Mouse (Mus musculus): ENCODE results near the gene Uggt2. TPM values are rescaled to one million over a fixed set of nuclear protein-coding genes. Genes with fewer than 3 reads are reported as not detected.

Uggt2 gene
- polyA plus RNA-seq, 1 experiment from 2014 or later = 36.4 TPM

GRCm38 (mm10) chr14:119052969-119053368, 46.3 kb downstream of the Uggt2 start:
- Histone ChIP-seq H3K4me3 (ENCODE audit: low read depth, low read length) (no peak overlapping the region), H3K9me3 (ENCODE audit: control insufficient read depth, low read length) (no peaks in the 10 kb centered on the region), H3K27me3 (ENCODE audit: control insufficient read depth, insufficient read depth, low read length) (no peaks in the 10 kb centered on the region), H3K4me1 (ENCODE audit: control insufficient read depth, insufficient read depth, low read length) (no peaks in the 10 kb centered on the region), H3K9ac (replicated peaks; ENCODE audit: low read depth, low read length) (no peak overlapping the region), H3K27ac (ENCODE audit: low read depth, low read length) (no peak overlapping the region), H3K36me3 (ENCODE audit: control insufficient read depth, insufficient read depth, low read length) (peaks cover 10% of the 10 kb centered on the region; the same call in 1 of the 2 replicates), H3K4me2 (ENCODE audit: low read depth, low read length) (no peak overlapping the region)
- no peak for ATAC-seq (ENCODE audit: low read depth)
- 34% methylated on average over 1 of the region's 1 CpGs for WGBS

- Histone ChIP-seq H3K27me3 (ENCODE audit: control insufficient read depth, insufficient read depth, low read length) (no peaks in the 10 kb centered on the region), H3K36me3 (ENCODE audit: control insufficient read depth, insufficient read depth, low read length) (peaks cover 5% of the 10 kb centered on the region; the same call in 1 of the 2 replicates), H3K4me2 (ENCODE audit: low read depth, low read length) (no peak overlapping the region), H3K27ac (ENCODE audit: low read depth, low read length) (no peak overlapping the region), H3K4me3 (ENCODE audit: low read depth, low read length) (no peak overlapping the region), H3K9me3 (ENCODE audit: control insufficient read depth, low read length) (no peaks in the 10 kb centered on the region), H3K4me1 (ENCODE audit: control insufficient read depth, insufficient read depth, low read length) (no peaks in the 10 kb centered on the region), H3K9ac (replicated peaks; ENCODE audit: low read depth, low read length) (no peak overlapping the region)
- ATAC-seq (ENCODE audit: low read depth) = no peak
- WGBS = 90% methylated on average over 3 of the region's 3 CpGs
Measured at GRCm38 (mm10) chr14:119052361-119052760, 46.9 kb downstream of the Uggt2 start.

- no peak overlapping the region for H3K27ac ChIP-seq (ENCODE audit: low read depth, low read length)
- H3K27me3 ChIP-seq (ENCODE audit: control insufficient read depth, insufficient read depth, low read length) = no peaks in the 10 kb centered on the region
- H3K9ac ChIP-seq (replicated peaks; ENCODE audit: low read depth, low read length) = no peak overlapping the region
- no peak overlapping the region for H3K4me2 ChIP-seq (ENCODE audit: low read depth, low read length)
- ATAC-seq (ENCODE audit: low read depth) = no peak
- no peaks in the 10 kb centered on the region for H3K36me3 ChIP-seq (ENCODE audit: control insufficient read depth, insufficient read depth, low read length)
- H3K4me3 ChIP-seq (ENCODE audit: low read depth, low read length) = no peak overlapping the region
- WGBS = 84% methylated on average over 7 of the region's 7 CpGs
- H3K4me1 ChIP-seq (ENCODE audit: control insufficient read depth, insufficient read depth, low read length) = no peaks in the 10 kb centered on the region
- H3K9me3 ChIP-seq (ENCODE audit: control insufficient read depth, low read length) = no peaks in the 10 kb centered on the region
Measured at GRCm38 (mm10) chr14:119043765-119044164, 55.5 kb downstream of the Uggt2 start.

- 71% methylated on average over 1 of the region's 1 CpGs for WGBS
- no peak overlapping the region for H3K9ac ChIP-seq (replicated peaks; ENCODE audit: low read depth, low read length)
- H3K4me1 ChIP-seq (ENCODE audit: control insufficient read depth, insufficient read depth, low read length) = no peaks in the 10 kb centered on the region
- H3K4me2 ChIP-seq (ENCODE audit: low read depth, low read length) = no peak overlapping the region
- ATAC-seq (ENCODE audit: low read depth) = peak; percentile 76
- H3K9me3 ChIP-seq (ENCODE audit: control insufficient read depth, low read length) = no peaks in the 10 kb centered on the region
- H3K27ac ChIP-seq (ENCODE audit: low read depth, low read length) = no peak overlapping the region
- H3K36me3 ChIP-seq (ENCODE audit: control insufficient read depth, insufficient read depth, low read length) = peaks cover 5% of the 10 kb centered on the region; the same call in 1 of the 2 replicates
- no peak overlapping the region for H3K4me3 ChIP-seq (ENCODE audit: low read depth, low read length)
- no peaks in the 10 kb centered on the region for H3K27me3 ChIP-seq (ENCODE audit: control insufficient read depth, insufficient read depth, low read length)
Measured at GRCm38 (mm10) chr14:119040253-119040652, 59.0 kb downstream of the Uggt2 start.

- H3K4me3 ChIP-seq (ENCODE audit: low read depth, low read length) = no peak overlapping the region
- no peaks in the 10 kb centered on the region for H3K9me3 ChIP-seq (ENCODE audit: control insufficient read depth, low read length)
Measured at GRCm38 (mm10) chr14:119037755-119038154, 61.5 kb downstream of the Uggt2 start.

GRCm38 (mm10) chr14:119037076-119037683, 62.0 kb downstream of the Uggt2 start:
- H3K9me3 ChIP-seq (ENCODE audit: control insufficient read depth, low read length) = no peaks in the 10 kb centered on the region

More at GRCm38 (mm10) chr14:119037755-119038154, 61.5 kb downstream of the Uggt2 start:
- Histone ChIP-seq H3K4me1 (ENCODE audit: control insufficient read depth, insufficient read depth, low read length) (no peaks in the 10 kb centered on the region), H3K27ac (ENCODE audit: low read depth, low read length) (no peak overlapping the region), H3K4me2 (ENCODE audit: low read depth, low read length) (no peak overlapping the region), H3K36me3 (ENCODE audit: control insufficient read depth, insufficient read depth, low read length) (peaks cover 10% of the 10 kb centered on the region; the same call in 1 of the 2 replicates), H3K27me3 (ENCODE audit: control insufficient read depth, insufficient read depth, low read length) (no peaks in the 10 kb centered on the region), H3K9ac (replicated peaks; ENCODE audit: low read depth, low read length) (no peak overlapping the region)
- ATAC-seq (ENCODE audit: low read depth) = no peak
- 19% methylated on average over 3 of the region's 3 CpGs for WGBS

GRCm38 (mm10) chr14:119027675-119028253, 71.5 kb downstream of the Uggt2 start:
- H3K27me3 ChIP-seq (ENCODE audit: control insufficient read depth, insufficient read depth, low read length) = no peaks in the 10 kb centered on the region
- H3K9ac ChIP-seq (replicated peaks; ENCODE audit: low read depth, low read length) = no peak overlapping the region
- H3K4me2 ChIP-seq (ENCODE audit: low read depth, low read length) = no peak overlapping the region
- H3K9me3 ChIP-seq (ENCODE audit: control insufficient read depth, low read length) = no peaks in the 10 kb centered on the region
- no peaks in the 10 kb centered on the region for H3K4me1 ChIP-seq (ENCODE audit: control insufficient read depth, insufficient read depth, low read length)
- ATAC-seq (ENCODE audit: low read depth) = no peak
- no peak overlapping the region for H3K4me3 ChIP-seq (ENCODE audit: low read depth, low read length)
- WGBS = 73% methylated on average over 1 of the region's 2 CpGs
- no peak overlapping the region for H3K27ac ChIP-seq (ENCODE audit: low read depth, low read length)
- peaks cover 12% of the 10 kb centered on the region for H3K36me3 ChIP-seq (ENCODE audit: control insufficient read depth, insufficient read depth, low read length)

More at GRCm38 (mm10) chr14:119037076-119037683, 62.0 kb downstream of the Uggt2 start:
- no peak overlapping the region for H3K4me3 ChIP-seq (ENCODE audit: low read depth, low read length)
- H3K4me2 ChIP-seq (ENCODE audit: low read depth, low read length) = no peak overlapping the region
- no peak for ATAC-seq (ENCODE audit: low read depth)
- peaks cover 10% of the 10 kb centered on the region; the same call in 1 of the 2 replicates for H3K36me3 ChIP-seq (ENCODE audit: control insufficient read depth, insufficient read depth, low read length)
- no peaks in the 10 kb centered on the region for H3K27me3 ChIP-seq (ENCODE audit: control insufficient read depth, insufficient read depth, low read length)
- WGBS = 78% methylated on average over 12 of the region's 12 CpGs
- H3K9ac ChIP-seq (replicated peaks; ENCODE audit: low read depth, low read length) = no peak overlapping the region
- no peaks in the 10 kb centered on the region for H3K4me1 ChIP-seq (ENCODE audit: control insufficient read depth, insufficient read depth, low read length)
- H3K27ac ChIP-seq (ENCODE audit: low read depth, low read length) = no peak overlapping the region

GRCm38 (mm10) chr14:119027130-119027529, 72.1 kb downstream of the Uggt2 start:
- WGBS = 47% methylated on average over 4 of the region's 4 CpGs
- Histone ChIP-seq H3K27me3 (ENCODE audit: control insufficient read depth, insufficient read depth, low read length) (no peaks in the 10 kb centered on the region), H3K36me3 (ENCODE audit: control insufficient read depth, insufficient read depth, low read length) (peaks cover 12% of the 10 kb centered on the region), H3K9ac (replicated peaks; ENCODE audit: low read depth, low read length) (no peak overlapping the region), H3K27ac (ENCODE audit: low read depth, low read length) (no peak overlapping the region), H3K4me1 (ENCODE audit: control insufficient read depth, insufficient read depth, low read length) (no peaks in the 10 kb centered on the region), H3K4me3 (ENCODE audit: low read depth, low read length) (no peak overlapping the region), H3K4me2 (ENCODE audit: low read depth, low read length) (no peak overlapping the region), H3K9me3 (ENCODE audit: control insufficient read depth, low read length) (no peaks in the 10 kb centered on the region)
- no peak for ATAC-seq (ENCODE audit: low read depth)

- Histone ChIP-seq H3K4me3 (ENCODE audit: low read depth, low read length) (no peak overlapping the region), H3K9me3 (ENCODE audit: control insufficient read depth, low read length) (no peaks in the 10 kb centered on the region), H3K4me1 (ENCODE audit: control insufficient read depth, insufficient read depth, low read length) (no peaks in the 10 kb centered on the region), H3K4me2 (ENCODE audit: low read depth, low read length) (no peak overlapping the region), H3K27me3 (ENCODE audit: control insufficient read depth, insufficient read depth, low read length) (no peaks in the 10 kb centered on the region), H3K9ac (replicated peaks; ENCODE audit: low read depth, low read length) (no peak overlapping the region), H3K36me3 (ENCODE audit: control insufficient read depth, insufficient read depth, low read length) (peaks cover 9% of the 10 kb centered on the region), H3K27ac (ENCODE audit: low read depth, low read length) (no peak overlapping the region)
- 75% methylated on average over 5 of the region's 5 CpGs for WGBS
- no peak for ATAC-seq (ENCODE audit: low read depth)
Measured at GRCm38 (mm10) chr14:119025889-119026288, 73.3 kb downstream of the Uggt2 start.

Measured in neural tube, embryonic 14.5 days (tissue).